Mouse (Mus musculus) thymus, adult 2 months (tissue): ENCODE data around the gene Sipa1l2. TPM values are rescaled to one million over a fixed set of nuclear protein-coding genes. Genes with fewer than 3 reads are reported as not detected.

Experiments used
- DNase-seq: peaks from one replicate; pipeline ENCODE4 v3.0.0; 2021
- H3K27ac ChIP-seq: fragments of 200-500 bp; 2 replicates; pipeline ENCODE4 v1.5.1; 2012; ENCODE audit warnings: low read length, control low read depth; ENCODE audit not compliant: control insufficient read depth, insufficient read depth
- H3K27me3 ChIP-seq: fragments of 200-500 bp; 2 replicates; pipeline ENCODE4 v1.6.1; 2012; ENCODE audit warnings: mild to moderate bottlenecking, low read length, moderate library complexity, mixed read lengths; ENCODE audit not compliant: control insufficient read depth, insufficient read depth
- H3K36me3 ChIP-seq: fragments of 200-500 bp; 2 replicates; pipeline ENCODE4 v1.6.1; 2012; ENCODE audit warnings: mild to moderate bottlenecking, low read length, moderate library complexity; ENCODE audit not compliant: control insufficient read depth, insufficient read depth
- H3K4me1 ChIP-seq: fragments of 200-500 bp; replicated peaks from 2 replicates; pipeline ENCODE4 v1.6.1; 2012; ENCODE audit warnings: low read length; ENCODE audit not compliant: control insufficient read depth, insufficient read depth
- H3K4me3 ChIP-seq: fragments of 200-500 bp; 2 replicates; pipeline ENCODE4 v1.5.1; 2012; ENCODE audit warnings: mild to moderate bottlenecking, low read length, control low read depth, moderate library complexity; ENCODE audit not compliant: control insufficient read depth, insufficient read depth
- CTCF ChIP-seq: fragments of 200-500 bp; IDR thresholded peaks from 2 replicates; pipeline ENCODE4 v1.5.1; 2012; ENCODE audit warnings: mild to moderate bottlenecking, control low read depth, low read length, moderate library complexity, borderline replicate concordance; ENCODE audit not compliant: control insufficient read depth, poor library complexity, insufficient read depth; ENCODE audit errors: extremely low read depth
- POLR2A ChIP-seq: fragments of 200-500 bp; IDR thresholded peaks from 2 replicates; pipeline ENCODE4 v1.6.1; 2012; ENCODE audit warnings: mild to moderate bottlenecking, low read length, control low read depth, moderate library complexity; ENCODE audit not compliant: control insufficient read depth, poor library complexity, insufficient read depth; ENCODE audit errors: extremely low read depth
- WGBS: fragments of 180-500 bp; shearing (Covaris S2); methylation state at CpG from one replicate; pipeline ENCODE4 v1.1.7; 2018; 5-methylcytosine and 5-hydroxymethylcytosine counted together
- polyA plus RNA-seq: library from polyadenylated mRNA; depleted of rRNA; stranded (reverse); fragments of >200 nt; gene quantifications from 2 replicates; pipeline ENCODE4 v1.2.3, GENCODE M21; 2012; rRNA removed

Gene Sipa1l2
- polyA plus RNA-seq, 1 experiment, result 11.7 TPM

DNA sequence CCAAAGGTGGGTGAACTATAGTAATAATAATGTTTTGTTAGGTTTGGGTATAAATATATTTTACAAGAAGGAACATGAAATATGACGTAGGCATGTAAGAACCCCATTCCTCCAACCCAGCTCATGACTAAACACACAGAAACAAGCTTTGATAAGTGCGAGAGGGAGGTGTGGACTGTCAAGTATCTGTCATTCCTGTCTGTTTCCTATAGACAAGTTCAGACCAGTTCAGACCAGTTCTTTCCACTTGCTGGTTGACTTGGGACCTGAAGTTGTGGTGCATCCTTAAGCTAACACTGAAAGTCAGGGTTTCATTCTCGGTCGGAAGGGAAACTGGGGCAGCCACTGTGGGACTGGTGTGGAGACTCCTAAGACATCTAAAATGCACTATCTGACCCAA lies 197.0 kb downstream of the Sipa1l2 start:
- TF ChIP-seq CTCF (no peak), POLR2A (no peak)
- Histone ChIP-seq H3K27me3 (no peaks in the 10 kb centered on the region), H3K4me1 (peaks cover 1% of the 10 kb centered on the region; the same call in 1 of the 2 replicates), H3K36me3 (no peaks in the 10 kb centered on the region), H3K27ac (no peak overlapping the region), H3K4me3 (no peak overlapping the region)
- no peak for DNase-seq
- 97% methylated on average over 4 of the region's 4 CpGs for WGBS

- no peak for DNase-seq
- Histone ChIP-seq H3K27me3 (no peaks in the 10 kb centered on the region), H3K4me1 (no peaks in the 10 kb centered on the region), H3K4me3 (no peak overlapping the region), H3K27ac (no peak overlapping the region), H3K36me3 (no peaks in the 10 kb centered on the region)
- TF ChIP-seq POLR2A, result no peak
- no peak for TF ChIP-seq CTCF
- 92% methylated on average over 8 of the region's 8 CpGs for WGBS
These were observed 199.9 kb downstream of the Sipa1l2 start for GRCm38 (mm10) chr8:125369491-125370236.

GRCm38 (mm10) chr8:125368341-125369035 lies 201.1 kb downstream of the Sipa1l2 start:
- H3K27ac ChIP-seq, result no peak overlapping the region
- no peaks in the 10 kb centered on the region for H3K4me1 ChIP-seq
- 78% methylated on average over 4 of the region's 4 CpGs for WGBS

More at GRCm38 (mm10) chr8:125368341-125369035, 201.1 kb downstream of the Sipa1l2 start:
- H3K36me3 ChIP-seq, result no peaks in the 10 kb centered on the region
- DNase-seq, result no peak
- no peaks in the 10 kb centered on the region for H3K27me3 ChIP-seq
- no peak overlapping the region for H3K4me3 ChIP-seq
- TF ChIP-seq CTCF (no peak), POLR2A (no peak)

Other genes starting within 250 kb of the Sipa1l2 start
- 1.5 and 2.5 TPM in 2 replicates for gene Map10, start 100.0 kb upstream of the Sipa1l2 start, polyA plus RNA-seq
- gene Ntpcr, start 160.2 kb upstream of the Sipa1l2 start, polyA plus RNA-seq, result 23.1 and 27.4 TPM in 2 replicates